Mouse (Mus musculus) ES-Bruce4 (cell line): ENCODE results near the gene Cd27. TPM values are rescaled to one million over a fixed set of nuclear protein-coding genes. Genes with fewer than 3 reads are reported as not detected.
"Not testable (repeated sequence)": the region's sequence is repeated elsewhere in the genome, so short reads cannot be mapped to it uniquely, and the experiment has no call there.

Source experiments
- H3K27ac ChIP-seq: 2 replicates; pipeline ENCODE4 v1.5.1; 2012; ENCODE audit warnings: low read length, inconsistent platforms; ENCODE audit not compliant: insufficient read depth
- H3K27me3 ChIP-seq: 2 replicates; pipeline ENCODE4 v1.6.1; 2012; ENCODE audit warnings: mild to moderate bottlenecking, low read length, inconsistent platforms; ENCODE audit not compliant: control insufficient read depth, poor library complexity, insufficient read depth, severe bottlenecking
- H3K36me3 ChIP-seq: 2 replicates; pipeline ENCODE4 v1.6.1; 2012; ENCODE audit warnings: inconsistent platforms, mild to moderate bottlenecking, low read length, moderate library complexity; ENCODE audit not compliant: control insufficient read depth, poor library complexity, insufficient read depth, severe bottlenecking
- H3K4me1 ChIP-seq: one replicate; pipeline ENCODE4 v1.8.1; 2011; ENCODE audit warnings: low read length; ENCODE audit not compliant: control insufficient read depth, insufficient read depth
- H3K4me3 ChIP-seq: 2 replicates; pipeline ENCODE4 v1.5.1; 2011; ENCODE audit warnings: low read depth, mild to moderate bottlenecking, low read length
- H3K9ac ChIP-seq: 2 replicates; pipeline ENCODE4 v1.6.1; 2012; ENCODE audit warnings: low read depth, mild to moderate bottlenecking, inconsistent platforms; ENCODE audit not compliant: poor library complexity, severe bottlenecking
- H3K9me3 ChIP-seq: replicated peaks from 2 replicates; pipeline ENCODE4 v1.6.1; 2012; ENCODE audit warnings: mild to moderate bottlenecking, low read length, inconsistent platforms; ENCODE audit not compliant: control insufficient read depth, poor library complexity, insufficient read depth, severe bottlenecking
- CTCF ChIP-seq: IDR thresholded peaks from one replicate; pipeline ENCODE4 v1.8.1; 2011; ENCODE audit warnings: low read depth, low read length
- EP300 ChIP-seq: IDR thresholded peaks from 2 replicates; pipeline ENCODE4 v1.6.1; 2011; ENCODE audit warnings: low read depth, low read length; ENCODE audit not compliant: insufficient read depth
- POLR2A ChIP-seq: IDR thresholded peaks from one replicate; pipeline ENCODE4 v1.8.1; 2011; ENCODE audit warnings: low read length; ENCODE audit not compliant: insufficient read depth
- polyA plus RNA-seq: library from polyadenylated mRNA; stranded (reverse); fragments of >200 nt; gene quantifications from 2 replicates; pipeline ENCODE4 v1.2.4, GENCODE M21; 2011; ENCODE audit warnings: low read depth; ENCODE audit not compliant: missing spikeins, insufficient read depth, insufficient read length

Cd27 gene
- not detected in 2 replicates for polyA plus RNA-seq

- TF ChIP-seq EP300 (no peak), CTCF (no peak), POLR2A (no peak)
- Histone ChIP-seq H3K27ac (no peak within 1 kb of the TSS), H3K9ac (no peak within 1 kb of the TSS)
Observed at GRCm38 (mm10) chr6:125236782-125237181, at the start of gene Cd27. Gene Cd27, minus strand, starts transcription at chr6:125237010.

GRCm38 (mm10) chr6:125285890-125286289 is 49.1 kb upstream of the Cd27 start, which contains the start of gene Tuba3a:
Gene Tuba3a, minus strand, starts transcription at chr6:125286042.
- H3K27ac ChIP-seq: no peak within 1 kb of the TSS
- H3K9ac ChIP-seq: no peak within 1 kb of the TSS
- H3K9me3 ChIP-seq: peaks cover 4% of the 10 kb centered on the region; the same call in 1 of the 2 replicates

More at GRCm38 (mm10) chr6:125236782-125237181, at the start of gene Cd27:
- Histone ChIP-seq H3K9me3 (no peaks in the 10 kb centered on the region), H3K27me3 (no peaks in the 10 kb centered on the region), H3K36me3 (no peaks in the 10 kb centered on the region), H3K4me3 (no peak within 1 kb of the TSS), H3K4me1 (no peaks in the 10 kb centered on the region)

GRCm38 (mm10) chr6:125284751-125285150 is 47.9 kb upstream of the Cd27 start:
- no peaks in the 10 kb centered on the region for H3K4me1 ChIP-seq
- no peak for TF ChIP-seq POLR2A
- peak; percentile 8 for TF ChIP-seq CTCF
- H3K36me3 ChIP-seq: no peaks in the 10 kb centered on the region
- no peak overlapping the region for H3K9ac ChIP-seq
- no peak overlapping the region for H3K4me3 ChIP-seq
- peaks cover 4% of the 10 kb centered on the region; the same call in 1 of the 2 replicates for H3K9me3 ChIP-seq
- H3K27ac ChIP-seq: no peak overlapping the region
- 0 out of 2 replicates have a peak, but pooled peaks cover 2% of the 10 kb centered on the region for H3K27me3 ChIP-seq

More at GRCm38 (mm10) chr6:125285890-125286289, 49.1 kb upstream of the Cd27 start, which contains the start of gene Tuba3a:
- TF ChIP-seq CTCF (no peak), POLR2A (no peak), EP300 (no peak)
- no peak within 1 kb of the TSS for H3K4me3 ChIP-seq
- no peaks in the 10 kb centered on the region for H3K36me3 ChIP-seq
- H3K4me1 ChIP-seq: no peaks in the 10 kb centered on the region
- 0 out of 2 replicates have a peak, but pooled peaks cover 2% of the 10 kb centered on the region for H3K27me3 ChIP-seq

- Histone ChIP-seq H3K27ac (no peak overlapping the region), H3K9ac (no peak overlapping the region), H3K27me3 (0 out of 2 replicates have a peak, but pooled peaks cover 2% of the 10 kb centered on the region), H3K4me1 (no peaks in the 10 kb centered on the region), H3K4me3 (no peak overlapping the region), H3K36me3 (no peaks in the 10 kb centered on the region), H3K9me3 (peaks cover 4% of the 10 kb centered on the region; the same call in 1 of the 2 replicates)
- no peak for TF ChIP-seq POLR2A
- TF ChIP-seq EP300: no peak
- no peak for TF ChIP-seq CTCF
Observed at GRCm38 (mm10) chr6:125284250-125284649, 47.4 kb upstream of the Cd27 start.

GRCm38 (mm10) chr6:125282721-125283120 is 45.9 kb upstream of the Cd27 start:
- H3K36me3 ChIP-seq, H3K27me3 ChIP-seq, H3K4me1 ChIP-seq, H3K9ac ChIP-seq, H3K4me3 ChIP-seq, H3K9me3 ChIP-seq, H3K27ac ChIP-seq: not testable (repeated sequence)

GRCm38 (mm10) chr6:125279729-125280128 is 42.9 kb upstream of the Cd27 start:
- Histone ChIP-seq H3K9ac (no peak overlapping the region), H3K9me3 (no peaks in the 10 kb centered on the region; the same call in 1 of the 2 replicates), H3K27me3 (no peaks in the 10 kb centered on the region), H3K27ac (no peak overlapping the region), H3K4me1 (no peaks in the 10 kb centered on the region), H3K36me3 (no peaks in the 10 kb centered on the region), H3K4me3 (no peak overlapping the region)
- TF ChIP-seq CTCF (no peak), EP300 (no peak), POLR2A (no peak)
